Mouse (Mus musculus) lung, postnatal 36 days (tissue): ENCODE measurements at regions not wholly inside any gene's neighbourhood (a gene's known extent, or its start where the extent isn't known, plus 50 kb on each side); places are given as distances from the start of the nearest gene placed in this dataset.

Experiments
- DNase-seq: peaks from one replicate; pipeline ENCODE4 v3.0.0; 2022; ENCODE audit warnings: mixed read lengths

GRCm38 (mm10) chr11:71527691-71528090, 222.0 kb upstream of the Wscd1 start:
- DNase-seq = no peak

GRCm38 (mm10) chr11:71528588-71528987, 221.1 kb upstream of the Wscd1 start:
- DNase-seq = no peak

GRCm38 (mm10) chr11:71541178-71541845, 208.4 kb upstream of the Wscd1 start:
- no peak for DNase-seq

GRCm38 (mm10) chr11:71557412-71557811, 192.3 kb upstream of the Wscd1 start:
- no peak for DNase-seq

GRCm38 (mm10) chr11:71564831-71565230, 184.9 kb upstream of the Wscd1 start:
- DNase-seq = no peak

- DNase-seq = no peak
Observed at GRCm38 (mm10) chr11:71576801-71577200, 172.9 kb upstream of the Wscd1 start.

GRCm38 (mm10) chr11:71581775-71582174, 167.9 kb upstream of the Wscd1 start:
- DNase-seq = no peak

- DNase-seq = no peak
Observed at GRCm38 (mm10) chr11:71591014-71591413, 158.7 kb upstream of the Wscd1 start.

- peak; percentile 47 for DNase-seq
Observed at GRCm38 (mm10) chr11:71594250-71594847, 155.4 kb upstream of the Wscd1 start.

- DNase-seq = no peak
Observed at GRCm38 (mm10) chr11:71597709-71598108, 152.0 kb upstream of the Wscd1 start.

GRCm38 (mm10) chr11:71610782-71611181, 138.9 kb upstream of the Wscd1 start:
- no peak for DNase-seq

- no peak for DNase-seq
Observed at GRCm38 (mm10) chr11:71615526-71615925, 134.2 kb upstream of the Wscd1 start.

GRCm38 (mm10) chr11:71625501-71626191, 124.1 kb upstream of the Wscd1 start:
- no peak for DNase-seq

GRCm38 (mm10) chr11:71636111-71636510, 113.6 kb upstream of the Wscd1 start:
- DNase-seq = no peak

- DNase-seq = no peak
Observed at GRCm38 (mm10) chr11:71636785-71637184, 112.9 kb upstream of the Wscd1 start.

- DNase-seq = no peak
Observed at GRCm38 (mm10) chr11:71642886-71643285, 106.8 kb upstream of the Wscd1 start.

GRCm38 (mm10) chr11:71651756-71652380, 97.9 kb upstream of the Wscd1 start:
- DNase-seq = no peak

- no peak for DNase-seq
Observed at GRCm38 (mm10) chr11:71652381-71652775, 97.3 kb upstream of the Wscd1 start.

GRCm38 (mm10) chr11:71658346-71658745, 91.4 kb upstream of the Wscd1 start:
- no peak for DNase-seq

GRCm38 (mm10) chr11:71670111-71671050, 79.3 kb upstream of the Wscd1 start:
- DNase-seq = peak; percentile 29

- DNase-seq = peak; percentile 30
Observed at GRCm38 (mm10) chr11:71672171-71673050, 77.3 kb upstream of the Wscd1 start.
